35 mouse cellular contexts compared by ENCODE assay signal in genomic region chr4:142866341-142866740, GRCm38 (mm10).
"Had no signal": no experiment of that assay in that cellular context is flagged by ENCODE, and none has a peak within 500 bp of the region (broad histone marks: within the 10 kb centered on the region; RNA-seq: fewer than 3 reads in every experiment).

No protein-coding gene starts in this region.

- H3K4me1 ChIP-seq: heart, embryonic 10.5 days; heart, embryonic 12.5 days; heart, embryonic 13.5 days; heart, embryonic 15.5 days; hindbrain, embryonic 10.5 days; hindbrain, embryonic 12.5 days; hindbrain, embryonic 13.5 days; hindbrain, embryonic 15.5 days; intestine, embryonic 15.5 days; kidney, embryonic 15.5 days had no signal

- DNase-seq: heart, postnatal 10 days; heart, postnatal 14 days; heart, postnatal 36 days; heart, postnatal 4 days; kidney, adult 11 months; kidney, adult 18-20 months; kidney, adult 2 months; kidney, adult 8-10 months; kidney, adult 9 months; kidney, postnatal 10 days; kidney, postnatal 14 days; kidney, postnatal 25 days; kidney, postnatal 36 days; kidney, postnatal 4 days; layer of hippocampus, adult 9-11 months; layer of hippocampus, postnatal 36 days had no signal

- H3K27ac ChIP-seq: heart, embryonic 10.5 days; heart, embryonic 13.5 days; heart, embryonic 15.5 days; hindbrain, embryonic 10.5 days; hindbrain, embryonic 12.5 days; hindbrain, embryonic 13.5 days; hindbrain, embryonic 14.5 days; hindbrain, embryonic 15.5 days; hindbrain, postnatal 0 days; intestine, embryonic 15.5 days; kidney, embryonic 15.5 days; kidney, postnatal 0 days; layer of hippocampus, adult 2 months had no signal

- H3K9me3 ChIP-seq: heart, embryonic 10.5 days; heart, embryonic 12.5 days; heart, embryonic 13.5 days; heart, embryonic 15.5 days; hindbrain, embryonic 10.5 days; hindbrain, embryonic 12.5 days; hindbrain, embryonic 13.5 days; hindbrain, embryonic 15.5 days; intestine, embryonic 15.5 days; kidney, embryonic 15.5 days had no signal

- H3K9ac ChIP-seq: heart, embryonic 12.5 days; heart, embryonic 13.5 days; heart, embryonic 15.5 days; hindbrain, embryonic 12.5 days; hindbrain, embryonic 13.5 days; hindbrain, embryonic 14.5 days; hindbrain, embryonic 15.5 days; intestine, embryonic 15.5 days; kidney, embryonic 15.5 days had no signal

- H3K4me3 ChIP-seq: heart, embryonic 10.5 days; heart, embryonic 12.5 days; heart, embryonic 13.5 days; heart, embryonic 15.5 days; hindbrain, embryonic 10.5 days; hindbrain, embryonic 12.5 days; hindbrain, embryonic 13.5 days; hindbrain, embryonic 15.5 days; intestine, embryonic 15.5 days; kidney, embryonic 15.5 days; layer of hippocampus, adult 2 months had no signal

- H3K27me3 ChIP-seq: heart, embryonic 12.5 days; heart, embryonic 13.5 days; heart, embryonic 15.5 days; hindbrain, embryonic 12.5 days; hindbrain, embryonic 13.5 days; hindbrain, embryonic 15.5 days; intestine, embryonic 15.5 days; kidney, embryonic 15.5 days had no signal

- ATAC-seq: hindbrain, embryonic 16.5 days; hindbrain, postnatal 0 days; inflammation-experienced regulatory T-cells, adult 6 months; intestine, embryonic 15.5 days; intestine, embryonic 16.5 days; intestine, postnatal 0 days had no signal

- H3K4me2 ChIP-seq: heart, embryonic 11.5 days; heart, embryonic 12.5 days; heart, embryonic 13.5 days; heart, embryonic 15.5 days; hindbrain, embryonic 12.5 days; hindbrain, embryonic 13.5 days; hindbrain, embryonic 14.5 days; hindbrain, embryonic 15.5 days; intestine, embryonic 15.5 days; kidney, embryonic 15.5 days had no signal

- H3K36me3 ChIP-seq: heart, embryonic 10.5 days; heart, embryonic 12.5 days; heart, embryonic 13.5 days; heart, embryonic 15.5 days; hindbrain, embryonic 10.5 days; hindbrain, embryonic 12.5 days; hindbrain, embryonic 13.5 days; hindbrain, embryonic 15.5 days; intestine, embryonic 15.5 days; kidney, embryonic 15.5 days had no signal
